Mouse (Mus musculus) hindbrain, postnatal 0 days (tissue): ENCODE data around the gene Gm45618. TPM values are rescaled to one million over a fixed set of nuclear protein-coding genes. Genes with fewer than 3 reads are reported as not detected.
A peak's percentile ranks its signal among the peaks of the same experiment; 100 is the strongest.

ENCODE experiments used
- ATAC-seq: fragments of 200-750 bp; cut with Nextera tagmentation; 2 replicates; pipeline ENCODE4 v1.8.0; 2017; ENCODE audit warnings: mild to moderate bottlenecking, moderate TSS enrichment, moderate library complexity
- DNase-seq: peaks from one replicate; pipeline ENCODE4 v3.0.0-alpha.2; 2015; ENCODE audit warnings: low spot score
- H3K27ac ChIP-seq: fragments of 300-500 bp; sonication (generic); 2 replicates; pipeline ENCODE4 v1.5.1; 2014; ENCODE audit warnings: mild to moderate bottlenecking
- H3K27me3 ChIP-seq: fragments of 300-500 bp; sonication (generic); 2 replicates; pipeline ENCODE4 v1.6.1; 2014; ENCODE audit warnings: low read length, mixed read lengths; ENCODE audit not compliant: insufficient read depth
- H3K36me3 ChIP-seq: fragments of 300-500 bp; sonication (generic); 2 replicates; pipeline ENCODE4 v1.6.1; 2014; ENCODE audit warnings: low read length, mixed read lengths; ENCODE audit not compliant: insufficient read depth
- H3K4me1 ChIP-seq: fragments of 300-500 bp; sonication (generic); 2 replicates; pipeline ENCODE4 v1.6.1; 2014; ENCODE audit warnings: antibody characterized with exemption, low read length, mixed read lengths; ENCODE audit not compliant: insufficient read depth
- H3K4me2 ChIP-seq: fragments of 300-500 bp; sonication (generic); 2 replicates; pipeline ENCODE4 v1.6.1; 2014; ENCODE audit warnings: low read depth, mild to moderate bottlenecking, low read length, moderate library complexity, mixed read lengths
- H3K4me3 ChIP-seq: fragments of 300-500 bp; sonication (generic); 2 replicates; pipeline ENCODE4 v1.5.1; 2014; ENCODE audit warnings: low read length
- H3K9ac ChIP-seq: fragments of 300-500 bp; sonication (generic); replicated peaks from 2 replicates; pipeline ENCODE4 v1.6.1; 2014; ENCODE audit warnings: mild to moderate bottlenecking, low read length, moderate library complexity, mixed read lengths
- H3K9me3 ChIP-seq: fragments of 300-500 bp; sonication (generic); 2 replicates; pipeline ENCODE4 v1.6.1; 2016; ENCODE audit warnings: low read length, mixed read lengths
- CTCF ChIP-seq: IDR thresholded peaks from 2 replicates; pipeline ENCODE4 v1.5.1; 2016; ENCODE audit warnings: antibody characterized with exemption, control low read depth, low read depth
- WGBS: fragments of 180-500 bp; shearing (Covaris S2); extraction: QIAGEN DNeasy Blood & Tissue Kit; methylation state at CpG from one replicate; pipeline ENCODE4 v1.1.7; 2014; 5-methylcytosine and 5-hydroxymethylcytosine counted together
- polyA plus RNA-seq: library from polyadenylated mRNA; unstranded; fragments of >200 nt; fragmentation: Nextera tagmentation; extraction: Ambion mirVana; gene quantifications from 2 replicates; pipeline ENCODE4 v1.2.1, GENCODE M21; 2015
- total RNA-seq: library from RNA; depleted of rRNA; stranded (reverse); fragments of >200 nt; gene quantifications from 2 replicates; pipeline ENCODE4 v1.2.3, GENCODE M21; 2014

The Gm45618 gene
- total and polyA plus RNA-seq, 2 experiments from 2014 or later = not detected

DNA sequence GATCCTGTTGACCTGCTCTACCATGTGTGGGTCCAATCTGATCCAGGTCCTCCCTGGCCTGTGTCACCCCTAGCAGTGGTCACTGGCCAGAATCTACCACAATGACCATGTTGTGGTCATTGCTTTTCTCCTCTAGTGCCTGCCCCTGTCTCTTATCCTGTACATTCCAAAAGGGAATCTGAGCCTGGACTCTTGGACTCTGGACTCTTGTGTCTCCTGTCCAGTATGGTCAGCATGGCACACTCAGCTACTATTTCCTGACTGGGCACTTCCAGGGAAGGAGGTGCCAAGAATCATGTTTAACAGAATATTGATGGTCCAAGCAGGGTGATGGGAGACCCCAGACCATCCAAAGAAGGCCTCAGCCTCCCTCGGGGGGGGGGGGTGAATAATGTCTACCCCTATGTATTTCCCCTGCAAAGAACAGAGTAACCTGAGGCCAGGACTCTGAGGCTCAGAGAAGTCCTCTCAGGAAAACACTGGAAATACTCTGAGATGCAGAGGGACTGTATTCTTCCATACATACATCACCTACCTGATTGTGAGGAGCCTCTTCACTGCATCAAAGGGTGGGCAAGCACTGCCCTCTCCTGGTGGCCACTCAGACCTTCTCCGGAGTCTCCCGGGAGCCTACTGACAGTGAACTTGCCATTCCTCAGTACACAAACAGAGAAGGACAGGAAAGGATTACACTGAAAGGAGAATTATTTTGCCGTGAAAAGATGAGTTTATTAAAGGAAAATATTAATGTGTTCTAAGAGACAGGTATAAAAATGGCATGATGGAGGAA, 13.9 kb upstream of the Gm45618 start:
- Histone ChIP-seq H3K4me2 (no peak overlapping the region), H3K27ac (no peak overlapping the region), H3K9ac (no peak overlapping the region), H3K36me3 (no peaks in the 10 kb centered on the region), H3K4me1 (no peaks in the 10 kb centered on the region), H3K4me3 (no peak overlapping the region), H3K9me3 (no peaks in the 10 kb centered on the region), H3K27me3 (no peaks in the 10 kb centered on the region)
- ATAC-seq = peak; percentile 55; the same call in 1 of the 2 replicates
- 62% methylated on average over 4 of the region's 4 CpGs for WGBS
- peak; percentile 60 for DNase-seq
- TF ChIP-seq CTCF = peak; percentile 68

DNA sequence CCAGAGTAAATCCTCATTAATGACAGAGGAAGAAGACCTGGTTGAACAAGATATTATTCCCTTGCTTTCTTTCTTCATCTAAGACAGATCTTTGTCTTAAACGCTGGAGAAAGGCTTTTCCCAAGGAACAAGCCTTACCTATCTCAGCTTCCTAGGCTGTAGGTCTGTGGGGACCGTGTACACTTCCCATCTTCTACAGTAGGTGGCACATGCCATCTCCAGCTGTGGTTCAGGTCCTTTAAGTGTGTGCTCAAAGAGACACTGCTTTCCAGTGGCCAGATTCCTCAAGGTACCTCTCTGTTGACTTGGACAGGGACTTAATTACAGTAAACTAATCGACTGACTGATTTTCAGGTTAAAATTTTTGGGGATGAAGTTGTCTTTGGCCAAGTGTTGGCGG, 8.3 kb upstream of the Gm45618 start:
- WGBS = 62% methylated on average over 4 of the region's 4 CpGs
- peak; percentile 25; the same call in 1 of the 2 replicates for TF ChIP-seq CTCF
- H3K9ac ChIP-seq = no peak overlapping the region

DNA sequence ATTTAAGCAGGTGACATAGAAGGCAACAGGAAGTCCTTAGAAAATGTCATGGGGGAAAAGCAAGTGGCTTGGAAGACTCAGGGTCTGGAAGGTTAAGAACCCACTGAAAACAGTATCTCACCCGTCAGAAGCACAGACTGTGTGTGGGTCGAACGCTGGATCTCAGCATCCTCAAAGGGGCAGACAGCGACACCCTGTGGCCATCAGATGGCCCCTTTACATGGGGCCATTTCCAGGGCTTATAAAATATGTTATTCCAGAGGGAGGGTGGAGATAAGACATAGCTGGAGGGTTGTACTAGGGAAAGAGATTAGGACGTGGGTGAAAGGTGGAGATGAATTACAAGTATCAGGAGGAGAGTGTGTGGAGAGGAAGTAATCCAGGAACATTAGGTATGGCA, 897 bp downstream of the Gm45618 start:
- no peaks in the 10 kb centered on the region for H3K4me1 ChIP-seq
- ATAC-seq (no peak), DNase-seq (peak; percentile 48)
- H3K36me3 ChIP-seq = no peaks in the 10 kb centered on the region
- no peak overlapping the region for H3K4me2 ChIP-seq
- H3K9me3 ChIP-seq = no peaks in the 10 kb centered on the region
- no peak overlapping the region for H3K4me3 ChIP-seq
- H3K27ac ChIP-seq = no peak overlapping the region
- no peaks in the 10 kb centered on the region for H3K27me3 ChIP-seq
- TF ChIP-seq CTCF = peak; percentile 60
- 19% methylated on average over 5 of the region's 5 CpGs for WGBS
- no peak overlapping the region for H3K9ac ChIP-seq

More for the DNA sequence above, 8.3 kb upstream of the Gm45618 start:
- no peak overlapping the region for H3K4me3 ChIP-seq
- DNase-seq = no peak
- no peak overlapping the region for H3K27ac ChIP-seq
- H3K36me3 ChIP-seq = no peaks in the 10 kb centered on the region
- no peaks in the 10 kb centered on the region for H3K27me3 ChIP-seq
- H3K9me3 ChIP-seq = no peaks in the 10 kb centered on the region
- H3K4me2 ChIP-seq = no peak overlapping the region
- no peak for ATAC-seq
- no peaks in the 10 kb centered on the region for H3K4me1 ChIP-seq

DNA sequence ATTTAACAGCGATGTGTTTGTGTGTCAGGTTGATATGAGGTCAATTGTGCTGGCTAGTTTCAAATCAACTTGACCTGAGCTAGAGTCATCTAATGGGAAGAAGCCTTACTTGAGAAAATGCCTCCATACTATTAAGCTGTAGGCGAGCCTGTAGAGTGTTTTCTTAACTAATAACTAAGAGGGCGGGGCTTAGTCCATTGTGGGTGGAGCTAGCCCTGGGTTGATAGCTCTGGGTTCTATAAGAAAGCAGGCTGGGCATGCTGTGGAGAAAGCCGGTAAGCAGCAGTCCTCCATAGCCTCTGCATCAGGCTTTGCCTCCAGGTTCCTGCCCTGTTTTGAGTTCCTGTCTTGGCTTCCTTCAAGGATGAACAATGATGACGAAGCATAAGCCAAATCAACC, 15.8 kb downstream of the Gm45618 start:
- Histone ChIP-seq H3K36me3 (no peaks in the 10 kb centered on the region), H3K4me2 (no peak overlapping the region), H3K4me3 (no peak overlapping the region), H3K9me3 (no peaks in the 10 kb centered on the region), H3K9ac (no peak overlapping the region), H3K27me3 (no peaks in the 10 kb centered on the region), H3K27ac (no peak overlapping the region), H3K4me1 (no peaks in the 10 kb centered on the region)
- ATAC-seq = no peak
- no peak for DNase-seq
- TF ChIP-seq CTCF = no peak
- 64% methylated on average over 5 of the region's 5 CpGs for WGBS

DNA sequence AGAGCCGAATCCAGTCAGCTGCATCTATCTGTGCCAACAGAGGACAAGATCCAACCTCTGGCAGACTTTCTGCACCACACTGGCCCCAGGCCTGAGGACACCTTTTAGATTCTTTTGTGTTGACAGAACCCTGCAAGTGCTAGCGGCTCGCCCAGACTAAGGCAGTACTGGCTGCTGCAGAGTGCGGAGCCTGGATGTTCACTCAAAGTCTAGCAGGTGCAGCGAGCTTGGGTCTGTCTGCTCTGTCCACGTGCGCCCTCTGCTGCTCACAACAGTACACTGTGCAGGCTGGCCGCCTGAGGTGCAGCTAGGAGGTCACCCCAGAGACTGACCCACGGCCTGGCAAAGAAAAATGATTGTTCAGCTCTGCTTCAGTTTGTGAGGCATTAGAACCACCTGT, 22.8 kb downstream of the Gm45618 start:
- Histone ChIP-seq H3K27me3 (no peaks in the 10 kb centered on the region), H3K36me3 (no peaks in the 10 kb centered on the region), H3K9me3 (no peaks in the 10 kb centered on the region), H3K4me1 (peaks cover 2% of the 10 kb centered on the region; the same call in 1 of the 2 replicates), H3K4me2 (peak overlapping the region; percentile 34), H3K9ac (no peak overlapping the region), H3K27ac (no peak overlapping the region), H3K4me3 (no peak overlapping the region)
- WGBS = 8% methylated on average over 9 of the region's 9 CpGs
- DNase-seq (peak; percentile 92), ATAC-seq (peak; percentile 57)
- peak; percentile 98 for TF ChIP-seq CTCF

DNA sequence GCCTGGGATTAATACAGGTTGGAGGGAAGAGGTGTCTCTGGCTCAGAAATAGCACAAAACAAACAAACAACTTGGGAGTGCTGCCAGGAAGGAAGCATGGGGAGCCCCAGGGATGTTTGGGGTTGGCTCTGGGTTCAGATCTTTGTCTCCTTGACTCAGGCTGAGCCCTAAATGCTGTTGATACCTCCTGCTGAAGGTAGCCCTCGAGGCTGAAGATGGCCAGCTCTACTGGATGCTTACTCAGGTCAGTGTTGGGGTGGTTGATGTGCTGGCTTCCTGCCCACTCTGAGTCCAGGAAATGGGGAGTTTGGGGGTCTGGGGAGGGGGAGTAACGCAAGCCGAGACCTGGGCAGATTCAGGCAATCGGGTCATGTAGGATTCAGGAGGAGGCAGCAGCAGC, 23.8 kb downstream of the Gm45618 start:
- peak overlapping the region; percentile 95; the same call in 1 of the 2 replicates for H3K4me2 ChIP-seq
- no peak overlapping the region for H3K9ac ChIP-seq
- H3K4me1 ChIP-seq = peaks cover 11% of the 10 kb centered on the region; the same call in 1 of the 2 replicates
- no peak for TF ChIP-seq CTCF
- WGBS = 73% methylated on average over 4 of the region's 4 CpGs
- no peak overlapping the region for H3K4me3 ChIP-seq
- no peak for DNase-seq
- no peaks in the 10 kb centered on the region for H3K27me3 ChIP-seq
- H3K27ac ChIP-seq = no peak overlapping the region
- ATAC-seq = no peak
- H3K36me3 ChIP-seq = no peaks in the 10 kb centered on the region
- H3K9me3 ChIP-seq = no peaks in the 10 kb centered on the region
